Mouse (Mus musculus) embryonic facial prominence, embryonic 15.5 days (tissue): ENCODE measurements around the gene Sgsm3. TPM values are rescaled to one million over a fixed set of nuclear protein-coding genes. Genes with fewer than 3 reads are reported as not detected.
A peak's percentile ranks its signal among the peaks of the same experiment; 100 is the strongest.

Experiments
- ATAC-seq: fragments of 200-750 bp; cut with Nextera tagmentation; 2 replicates; pipeline ENCODE4 v1.8.0; 2017; ENCODE audit warnings: low read depth, moderate TSS enrichment; ENCODE audit not compliant: insufficient number of reproducible peaks, low FRiP score, low TSS enrichment
- H3K27ac ChIP-seq: fragments of 300-500 bp; sonication (generic); replicated peaks from 2 replicates; pipeline ENCODE4 v1.5.1; 2015; ENCODE audit warnings: mild to moderate bottlenecking, inconsistent platforms
- H3K27me3 ChIP-seq: fragments of 300-500 bp; sonication (generic); 2 replicates; pipeline ENCODE4 v1.6.1; 2015; ENCODE audit warnings: inconsistent platforms
- H3K36me3 ChIP-seq: fragments of 300-500 bp; sonication (generic); 2 replicates; pipeline ENCODE4 v1.6.1; 2015; ENCODE audit warnings: mild to moderate bottlenecking, inconsistent platforms
- H3K4me1 ChIP-seq: fragments of 300-500 bp; sonication (generic); 2 replicates; pipeline ENCODE4 v1.6.1; 2015; ENCODE audit warnings: inconsistent platforms
- H3K4me2 ChIP-seq: fragments of 300-500 bp; sonication (generic); replicated peaks from 2 replicates; pipeline ENCODE4 v1.6.1; 2015; ENCODE audit warnings: mild to moderate bottlenecking, inconsistent platforms
- H3K4me3 ChIP-seq: fragments of 300-500 bp; sonication (generic); replicated peaks from 2 replicates; pipeline ENCODE4 v1.5.1; 2015; ENCODE audit warnings: mild to moderate bottlenecking, inconsistent platforms
- H3K9ac ChIP-seq: fragments of 300-500 bp; sonication (generic); 2 replicates; pipeline ENCODE4 v1.6.1; 2015; ENCODE audit warnings: inconsistent platforms
- H3K9me3 ChIP-seq: fragments of 300-500 bp; sonication (generic); replicated peaks from 2 replicates; pipeline ENCODE4 v1.6.1; 2016; ENCODE audit warnings: inconsistent platforms
- WGBS: fragments of 180-500 bp; shearing (Covaris S2); methylation state at CpG from one replicate; pipeline ENCODE4 v1.1.7; 2015; 5-methylcytosine and 5-hydroxymethylcytosine counted together
- polyA plus RNA-seq: library from polyadenylated mRNA; unstranded; fragments of >200 nt; fragmentation: Nextera tagmentation; extraction: Ambion mirVana; gene quantifications from 2 replicates; pipeline ENCODE4 v1.2.1, GENCODE M21; 2015

Gene Sgsm3
- polyA plus RNA-seq, 1 experiment from 2014 or later = 33.6 TPM

- Histone ChIP-seq H3K27me3 (no peaks in the 10 kb centered on the region), H3K36me3 (no peaks in the 10 kb centered on the region), H3K4me1 (no peaks in the 10 kb centered on the region), H3K9me3 (no peaks in the 10 kb centered on the region), H3K27ac (no peak overlapping the region), H3K9ac (no peak overlapping the region), H3K4me3 (no peak overlapping the region), H3K4me2 (no peak overlapping the region)
- 74% methylated on average over 2 of the region's 2 CpGs for WGBS
- ATAC-seq = no peak
Measured at GRCm38 (mm10) chr15:80983264-80983663, 5.7 kb downstream of the Sgsm3 start.

GRCm38 (mm10) chr15:80988331-80988730, 10.8 kb downstream of the Sgsm3 start:
- 38% methylated on average over 1 of the region's 1 CpGs for WGBS
- Histone ChIP-seq H3K4me1 (no peaks in the 10 kb centered on the region), H3K36me3 (no peaks in the 10 kb centered on the region), H3K4me3 (no peak overlapping the region), H3K27me3 (no peaks in the 10 kb centered on the region), H3K9ac (no peak overlapping the region), H3K4me2 (no peak overlapping the region), H3K9me3 (no peaks in the 10 kb centered on the region), H3K27ac (no peak overlapping the region)
- ATAC-seq = no peak

DNA sequence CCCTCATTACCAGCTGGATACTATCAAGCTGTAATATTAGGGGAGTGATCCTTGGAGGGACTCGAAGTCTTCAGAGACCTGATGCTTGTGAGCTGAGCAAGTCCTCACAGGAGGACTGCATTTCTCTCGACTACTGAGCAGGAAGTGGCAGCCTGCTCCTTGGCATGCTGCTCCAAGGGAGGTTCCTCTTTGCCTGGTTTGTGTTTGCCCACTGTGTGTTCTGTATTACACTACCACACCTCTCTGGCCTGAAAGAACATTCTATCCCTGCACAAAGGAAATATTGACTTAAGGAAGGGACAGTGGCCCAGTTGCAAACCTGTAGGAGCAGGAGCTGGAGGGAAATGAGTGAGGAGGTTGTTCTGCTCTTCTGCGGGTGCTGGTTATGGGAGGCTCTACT, 12.1 kb downstream of the Sgsm3 start:
- no peaks in the 10 kb centered on the region for H3K27me3 ChIP-seq
- WGBS = 54% methylated on average over 3 of the region's 3 CpGs

DNA sequence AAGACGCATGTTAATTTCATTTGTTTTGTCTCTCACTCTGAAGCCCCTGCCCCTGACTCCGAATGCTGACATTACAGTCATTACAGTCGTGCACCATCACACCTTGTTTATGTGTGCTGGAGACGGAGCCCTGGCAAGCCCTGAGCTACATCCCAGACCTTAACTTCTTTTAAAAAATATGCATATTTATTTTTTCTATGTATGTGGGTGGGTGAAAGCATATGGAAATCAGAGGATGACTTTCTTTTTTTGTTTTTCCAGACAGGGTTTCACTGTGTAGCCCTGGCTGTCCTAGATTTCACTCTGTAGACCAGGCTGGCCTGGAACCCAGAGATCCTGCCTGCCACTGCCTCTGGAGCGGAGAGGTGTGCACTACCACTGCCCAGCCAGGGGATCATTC, 17.4 kb downstream of the Sgsm3 start:
- Histone ChIP-seq H3K9me3 (no peaks in the 10 kb centered on the region), H3K4me3 (no peak overlapping the region), H3K4me1 (no peaks in the 10 kb centered on the region), H3K4me2 (no peak overlapping the region), H3K27me3 (no peaks in the 10 kb centered on the region), H3K27ac (no peak overlapping the region), H3K36me3 (no peaks in the 10 kb centered on the region), H3K9ac (no peak overlapping the region)
- WGBS = 82% methylated on average over 5 of the region's 5 CpGs
- no peak for ATAC-seq

More for the DNA sequence above, 12.1 kb downstream of the Sgsm3 start:
- Histone ChIP-seq H3K36me3 (no peaks in the 10 kb centered on the region), H3K9me3 (no peaks in the 10 kb centered on the region), H3K27ac (0 out of 2 replicates have a peak overlapping the region, but pooled peaks have one; percentile 22), H3K4me3 (no peak overlapping the region), H3K4me1 (no peaks in the 10 kb centered on the region), H3K9ac (no peak overlapping the region), H3K4me2 (no peak overlapping the region)
- no peak for ATAC-seq

DNA sequence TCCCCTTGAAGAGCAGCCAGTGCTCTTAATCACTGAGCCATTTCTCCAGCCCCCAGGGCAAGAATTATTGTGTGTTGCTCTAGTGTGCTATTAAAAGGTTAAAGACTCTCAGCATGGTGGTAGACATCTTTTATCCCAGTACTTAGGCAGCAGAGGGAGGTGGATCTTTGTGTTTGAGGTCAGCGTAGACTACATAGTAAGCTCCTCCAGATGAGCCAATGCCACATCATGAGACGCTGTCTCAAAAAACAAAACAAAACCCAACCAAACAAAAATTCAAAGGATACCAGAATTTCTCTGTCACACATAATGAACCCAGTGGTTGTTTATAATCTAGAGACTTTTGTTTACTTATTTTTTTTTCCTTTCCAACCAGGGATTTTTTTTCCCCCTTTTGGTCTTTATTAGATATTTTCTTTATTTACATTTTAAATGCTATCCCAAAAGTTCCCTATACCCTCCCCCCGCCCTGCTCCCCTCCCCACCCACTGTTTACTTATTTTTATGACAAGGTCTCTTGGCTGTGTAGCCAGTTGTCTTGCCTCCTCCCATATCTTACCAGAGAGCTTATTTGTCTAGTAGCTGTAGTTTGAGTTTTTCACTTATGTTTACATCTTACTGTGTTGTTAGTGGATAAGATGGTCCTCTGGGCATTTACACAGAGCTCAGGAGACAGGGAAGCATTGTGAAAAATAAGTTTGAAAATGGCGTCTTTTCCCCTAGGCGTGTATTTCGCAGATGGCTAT, 18.7 kb downstream of the Sgsm3 start:
- H3K27ac ChIP-seq = no peak overlapping the region
- 70% methylated on average over 6 of the region's 6 CpGs for WGBS
- H3K36me3 ChIP-seq = no peaks in the 10 kb centered on the region
- no peaks in the 10 kb centered on the region for H3K9me3 ChIP-seq
- H3K4me2 ChIP-seq = no peak overlapping the region
- H3K4me3 ChIP-seq = no peak overlapping the region
- no peak for ATAC-seq
- H3K4me1 ChIP-seq = no peaks in the 10 kb centered on the region
- H3K27me3 ChIP-seq = no peaks in the 10 kb centered on the region
- H3K9ac ChIP-seq = no peak overlapping the region

DNA sequence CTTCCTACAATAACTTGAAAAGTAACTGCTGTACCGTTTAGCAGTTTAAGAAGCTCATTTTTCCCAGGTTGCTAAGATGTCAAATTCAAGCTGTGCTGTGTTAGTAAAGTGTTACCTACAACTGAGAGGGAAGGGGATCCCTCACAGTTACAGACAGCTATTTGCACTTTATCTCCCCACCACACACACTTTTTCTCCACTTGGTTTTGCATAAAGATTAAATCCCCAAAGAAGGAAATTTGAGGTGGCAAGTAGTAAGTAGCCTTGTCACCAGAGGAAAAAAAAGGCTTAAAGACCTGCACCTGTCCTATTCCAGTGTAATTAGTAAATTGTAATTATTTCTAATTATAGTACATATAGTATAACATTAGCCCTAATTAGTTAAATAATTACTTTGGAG, 19.5 kb downstream of the Sgsm3 start:
- WGBS = 28% methylated on average over 1 of the region's 1 CpGs
- H3K36me3 ChIP-seq = no peaks in the 10 kb centered on the region
- H3K27me3 ChIP-seq = no peaks in the 10 kb centered on the region
- no peak overlapping the region for H3K9ac ChIP-seq
- no peak for ATAC-seq
- H3K27ac ChIP-seq = no peak overlapping the region; the same call in 1 of the 2 replicates
- no peak overlapping the region for H3K4me2 ChIP-seq
- H3K9me3 ChIP-seq = no peaks in the 10 kb centered on the region
- H3K4me3 ChIP-seq = no peak overlapping the region
- no peaks in the 10 kb centered on the region for H3K4me1 ChIP-seq

DNA sequence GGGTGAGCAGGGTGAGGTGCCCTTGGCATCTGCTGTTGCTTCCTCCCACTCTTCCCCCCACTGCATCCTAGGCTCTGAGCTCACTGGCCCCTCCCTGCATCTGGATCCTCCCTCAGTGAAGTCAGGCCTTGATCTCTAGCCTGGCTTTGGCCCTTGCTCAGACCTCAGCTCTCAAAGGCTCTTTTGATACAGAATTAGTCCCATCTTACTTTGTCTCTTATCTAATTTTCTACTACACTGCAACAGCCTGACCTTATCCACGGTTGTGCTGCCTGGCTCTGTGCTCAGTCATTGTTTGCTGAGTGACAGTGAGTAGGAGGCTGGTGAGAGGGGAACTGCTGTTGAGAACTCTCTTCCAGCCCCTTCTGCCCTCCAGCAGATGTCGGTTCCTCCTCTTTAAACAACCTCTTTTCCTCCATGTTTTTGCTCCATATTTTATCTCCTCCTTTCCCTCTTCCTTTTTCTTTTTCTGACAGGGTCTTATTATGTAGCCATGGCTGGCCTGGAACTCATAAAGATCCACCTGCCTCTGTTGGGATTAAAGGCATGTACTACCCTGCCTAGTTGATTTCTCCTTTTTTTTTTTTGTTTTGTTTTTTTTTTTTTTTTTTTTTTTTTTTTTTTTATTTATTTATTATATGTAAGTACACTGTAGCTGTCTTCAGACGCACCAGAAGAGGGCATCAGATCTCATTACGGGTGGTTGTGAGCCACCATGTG, 23.0 kb downstream of the Sgsm3 start:
- no peaks in the 10 kb centered on the region for H3K9me3 ChIP-seq
- no peaks in the 10 kb centered on the region for H3K27me3 ChIP-seq
- ATAC-seq = no peak
- no peak overlapping the region for H3K27ac ChIP-seq
- no peak overlapping the region for H3K4me2 ChIP-seq
- H3K36me3 ChIP-seq = peaks cover 4% of the 10 kb centered on the region; the same call in 1 of the 2 replicates
- no peaks in the 10 kb centered on the region for H3K4me1 ChIP-seq
- no peak overlapping the region for H3K4me3 ChIP-seq
- WGBS = 45% methylated on average over 4 of the region's 4 CpGs
- no peak overlapping the region for H3K9ac ChIP-seq

DNA sequence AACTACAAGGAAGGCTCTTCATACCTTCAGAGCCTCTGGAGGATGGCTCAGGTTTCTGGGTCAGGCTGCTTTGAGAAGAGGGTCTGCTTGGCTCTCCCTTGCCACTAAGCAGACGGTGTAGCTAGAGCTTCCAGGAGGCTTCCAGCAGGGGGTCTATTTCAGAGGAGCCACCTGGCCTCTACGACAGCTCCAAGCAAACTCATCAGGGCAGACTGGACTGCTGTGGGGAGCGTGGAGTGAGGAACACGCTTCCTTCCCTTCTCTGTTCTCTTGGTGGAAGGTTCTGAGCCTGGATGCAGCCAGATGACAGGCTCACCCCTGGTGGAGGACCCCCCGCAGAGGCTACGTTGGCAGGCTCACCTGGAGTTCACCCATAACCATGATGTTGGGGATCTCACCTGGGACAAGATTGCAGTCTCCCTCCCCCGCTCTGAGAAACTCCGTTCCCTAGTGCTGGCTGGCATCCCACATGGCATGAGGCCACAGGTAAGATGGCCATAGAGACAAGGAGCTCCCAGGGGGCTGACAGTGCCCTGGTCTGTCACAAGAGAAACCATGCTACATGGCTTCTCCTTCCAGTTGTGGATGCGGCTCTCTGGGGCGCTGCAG, 28.7 kb downstream of the Sgsm3 start:
- H3K9me3 ChIP-seq = no peaks in the 10 kb centered on the region
- H3K4me1 ChIP-seq = no peaks in the 10 kb centered on the region
- no peak overlapping the region for H3K4me2 ChIP-seq
- H3K4me3 ChIP-seq = no peak overlapping the region
- H3K27ac ChIP-seq = no peak overlapping the region
- 72% methylated on average over 10 of the region's 10 CpGs for WGBS
- peaks cover 34% of the 10 kb centered on the region for H3K36me3 ChIP-seq
- H3K9ac ChIP-seq = 0 out of 2 replicates have a peak overlapping the region, but pooled peaks have one; percentile 6
- no peaks in the 10 kb centered on the region for H3K27me3 ChIP-seq
- ATAC-seq = no peak

DNA sequence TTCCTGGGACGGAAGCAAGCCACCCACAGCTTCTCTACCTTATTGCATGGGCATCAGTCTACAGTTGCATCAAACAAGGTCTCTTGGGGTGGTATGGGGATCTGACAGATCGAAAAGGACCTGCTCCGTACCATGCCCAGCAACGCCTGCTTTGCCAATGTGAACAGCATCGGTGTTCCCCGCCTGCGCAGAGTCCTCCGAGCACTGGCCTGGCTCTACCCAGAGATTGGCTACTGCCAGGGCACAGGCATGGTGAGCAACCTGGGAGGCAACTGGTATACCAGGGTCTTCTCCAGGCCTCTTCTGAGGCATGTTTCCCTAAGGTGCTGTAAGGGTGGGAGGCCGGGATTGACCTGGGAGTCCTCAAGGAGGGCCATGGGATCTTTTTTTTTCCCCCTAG, 29.8 kb downstream of the Sgsm3 start:
- Histone ChIP-seq H3K36me3 (peaks cover 45% of the 10 kb centered on the region), H3K27me3 (no peaks in the 10 kb centered on the region), H3K4me3 (no peak overlapping the region), H3K4me1 (no peaks in the 10 kb centered on the region), H3K4me2 (no peak overlapping the region), H3K9me3 (no peaks in the 10 kb centered on the region), H3K27ac (no peak overlapping the region), H3K9ac (no peak overlapping the region)
- WGBS = 90% methylated on average over 9 of the region's 9 CpGs
- ATAC-seq = no peak

- Histone ChIP-seq H3K9me3 (no peaks in the 10 kb centered on the region), H3K36me3 (peaks cover 51% of the 10 kb centered on the region), H3K9ac (no peak overlapping the region), H3K4me2 (no peak overlapping the region), H3K27me3 (no peaks in the 10 kb centered on the region), H3K4me1 (no peaks in the 10 kb centered on the region), H3K27ac (no peak overlapping the region), H3K4me3 (no peak overlapping the region)
- 75% methylated on average over 8 of the region's 8 CpGs for WGBS
- ATAC-seq = no peak
Measured at GRCm38 (mm10) chr15:81007905-81008304, 30.3 kb downstream of the Sgsm3 start.

GRCm38 (mm10) chr15:81008689-81009123, 31.1 kb downstream of the Sgsm3 start:
- Histone ChIP-seq H3K9ac (no peak overlapping the region), H3K36me3 (peaks cover 55% of the 10 kb centered on the region), H3K4me1 (no peaks in the 10 kb centered on the region), H3K27ac (no peak overlapping the region), H3K9me3 (no peaks in the 10 kb centered on the region), H3K27me3 (no peaks in the 10 kb centered on the region), H3K4me3 (no peak overlapping the region), H3K4me2 (no peak overlapping the region)
- ATAC-seq = no peak
- WGBS = 57% methylated on average over 10 of the region's 10 CpGs
